Mouse (Mus musculus) lung, postnatal 0 days (tissue): ENCODE measurements around the gene Gpr161. TPM values are rescaled to one million over a fixed set of nuclear protein-coding genes. Genes with fewer than 3 reads are reported as not detected.
A peak's percentile ranks its signal among the peaks of the same experiment; 100 is the strongest.

Source experiments
- ATAC-seq: fragments of 200-750 bp; cut with Nextera tagmentation; 2 replicates; pipeline ENCODE4 v1.8.0; 2017; ENCODE audit warnings: moderate library complexity
- DNase-seq: peaks from one replicate; pipeline ENCODE4 v3.0.0-alpha.2; 2016; ENCODE audit warnings: low spot score
- H3K27ac ChIP-seq: fragments of 300-500 bp; sonication (generic); 2 replicates; pipeline ENCODE4 v1.5.1; 2014; ENCODE audit warnings: antibody characterized with exemption, mild to moderate bottlenecking, low read length, mixed read lengths
- H3K27me3 ChIP-seq: fragments of 300-500 bp; sonication (generic); replicated peaks from 2 replicates; pipeline ENCODE4 v1.6.1; 2014; ENCODE audit warnings: low read length, mixed read lengths; ENCODE audit not compliant: insufficient read depth
- H3K36me3 ChIP-seq: fragments of 300-500 bp; sonication (generic); 2 replicates; pipeline ENCODE4 v1.6.1; 2014; ENCODE audit warnings: low read length, mixed read lengths; ENCODE audit not compliant: insufficient read depth
- H3K4me1 ChIP-seq: fragments of 300-500 bp; sonication (generic); 2 replicates; pipeline ENCODE4 v1.6.1; 2014; ENCODE audit warnings: antibody characterized with exemption, low read depth, low read length, mixed read lengths; ENCODE audit not compliant: insufficient read depth
- H3K4me2 ChIP-seq: fragments of 300-500 bp; sonication (generic); replicated peaks from 2 replicates; pipeline ENCODE4 v1.6.1; 2014; ENCODE audit warnings: low read depth, mild to moderate bottlenecking, low read length, moderate library complexity, mixed read lengths
- H3K4me3 ChIP-seq: fragments of 300-500 bp; sonication (generic); 2 replicates; pipeline ENCODE4 v1.5.1; 2014; ENCODE audit warnings: low read depth, low read length
- H3K9ac ChIP-seq: fragments of 300-500 bp; sonication (generic); replicated peaks from 2 replicates; pipeline ENCODE4 v1.6.1; 2014; ENCODE audit warnings: low read depth, mild to moderate bottlenecking
- H3K9me3 ChIP-seq: fragments of 300-500 bp; sonication (generic); 2 replicates; pipeline ENCODE4 v1.6.1; 2016; ENCODE audit warnings: low read length, mixed read lengths
- CTCF ChIP-seq: IDR thresholded peaks from 2 replicates; pipeline ENCODE4 v1.5.1; 2016; ENCODE audit warnings: antibody characterized with exemption, mild to moderate bottlenecking
- EP300 ChIP-seq: IDR thresholded peaks from 2 replicates; pipeline ENCODE4 v1.6.1; 2016; ENCODE audit warnings: antibody characterized with exemption, mild to moderate bottlenecking, control low read depth
- whole genome bisulfite sequencing: fragments of 180-500 bp; shearing (Covaris S2); extraction: QIAGEN DNeasy Blood & Tissue Kit; methylation state at CpG from one replicate; pipeline ENCODE4 v1.1.7; 2014; 5-methylcytosine and 5-hydroxymethylcytosine counted together
- polyA plus RNA-seq: library from polyadenylated mRNA; unstranded; fragments of >200 nt; fragmentation: Nextera tagmentation; extraction: Ambion mirVana; gene quantifications from 2 replicates; pipeline ENCODE4 v1.2.1, GENCODE M21; 2015

Gpr161 gene
- polyA plus RNA-seq, 1 experiment from 2014 or later, result 0.56 TPM

- Histone ChIP-seq H3K27ac (no peak overlapping the region), H3K4me3 (no peak overlapping the region), H3K4me1 (no peaks in the 10 kb centered on the region; the same call in 1 of the 2 replicates), H3K4me2 (no peak overlapping the region), H3K36me3 (no peaks in the 10 kb centered on the region), H3K9ac (no peak overlapping the region), H3K9me3 (no peaks in the 10 kb centered on the region), H3K27me3 (no peaks in the 10 kb centered on the region)
- 54% methylated on average over 13 of the region's 13 CpGs for WGBS
- TF ChIP-seq CTCF, result no peak
- TF ChIP-seq EP300, result no peak
- DNase-seq (peak; percentile 71), ATAC-seq (peak; percentile 80)
Measured at GRCm38 (mm10) chr1:165302455-165303208, 7.0 kb downstream of the Gpr161 start.

- 63% methylated on average over 6 of the region's 6 CpGs for WGBS
Measured at GRCm38 (mm10) chr1:165303209-165303608, 7.6 kb downstream of the Gpr161 start.

GRCm38 (mm10) chr1:165304341-165304740, 8.8 kb downstream of the Gpr161 start:
- TF ChIP-seq CTCF (no peak), EP300 (no peak)

More at GRCm38 (mm10) chr1:165303209-165303608, 7.6 kb downstream of the Gpr161 start:
- Histone ChIP-seq H3K4me1 (no peaks in the 10 kb centered on the region; the same call in 1 of the 2 replicates), H3K27ac (no peak overlapping the region), H3K27me3 (no peaks in the 10 kb centered on the region), H3K9ac (no peak overlapping the region), H3K4me3 (no peak overlapping the region), H3K4me2 (no peak overlapping the region), H3K36me3 (no peaks in the 10 kb centered on the region), H3K9me3 (no peaks in the 10 kb centered on the region)
- no peak for ATAC-seq
- no peak for TF ChIP-seq CTCF
- no peak for TF ChIP-seq EP300
- no peak for DNase-seq

GRCm38 (mm10) chr1:165308180-165308579, 12.6 kb downstream of the Gpr161 start:
- Histone ChIP-seq H3K4me3 (no peak overlapping the region), H3K27me3 (no peaks in the 10 kb centered on the region), H3K27ac (no peak overlapping the region), H3K9me3 (no peaks in the 10 kb centered on the region), H3K9ac (no peak overlapping the region), H3K4me1 (no peaks in the 10 kb centered on the region; the same call in 1 of the 2 replicates), H3K4me2 (no peak overlapping the region), H3K36me3 (no peaks in the 10 kb centered on the region)
- TF ChIP-seq CTCF (no peak), EP300 (no peak)
- no peak for ATAC-seq
- DNase-seq, result no peak
- WGBS, result 83% methylated on average over 11 of the region's 11 CpGs

More at GRCm38 (mm10) chr1:165304341-165304740, 8.8 kb downstream of the Gpr161 start:
- WGBS, result 86% methylated on average over 7 of the region's 7 CpGs
- H3K4me2 ChIP-seq, result no peak overlapping the region
- DNase-seq (no peak), ATAC-seq (no peak)
- no peaks in the 10 kb centered on the region for H3K9me3 ChIP-seq
- no peak overlapping the region for H3K9ac ChIP-seq
- H3K27ac ChIP-seq, result no peak overlapping the region
- no peaks in the 10 kb centered on the region for H3K36me3 ChIP-seq
- no peak overlapping the region for H3K4me3 ChIP-seq
- no peaks in the 10 kb centered on the region for H3K27me3 ChIP-seq
- H3K4me1 ChIP-seq, result no peaks in the 10 kb centered on the region; the same call in 1 of the 2 replicates

GRCm38 (mm10) chr1:165316361-165316760, 20.8 kb downstream of the Gpr161 start:
- DNase-seq (no peak), ATAC-seq (0 out of 2 replicates have a peak, but pooled peaks have one; percentile 8)
- Histone ChIP-seq H3K9ac (no peak overlapping the region), H3K27ac (no peak overlapping the region), H3K9me3 (no peaks in the 10 kb centered on the region), H3K4me3 (no peak overlapping the region), H3K27me3 (no peaks in the 10 kb centered on the region), H3K36me3 (no peaks in the 10 kb centered on the region), H3K4me1 (no peaks in the 10 kb centered on the region), H3K4me2 (no peak overlapping the region)
- TF ChIP-seq CTCF (no peak), EP300 (no peak)
- 44% methylated on average over 11 of the region's 11 CpGs for WGBS

- H3K4me1 ChIP-seq, result no peaks in the 10 kb centered on the region
- H3K27me3 ChIP-seq, result no peaks in the 10 kb centered on the region
- H3K9me3 ChIP-seq, result no peaks in the 10 kb centered on the region
- no peak overlapping the region for H3K4me3 ChIP-seq
- H3K9ac ChIP-seq, result no peak overlapping the region
- DNase-seq (peak; percentile 89), ATAC-seq (peak; percentile 77)
- peak overlapping the region; percentile 6; the same call in 1 of the 2 replicates for H3K27ac ChIP-seq
- WGBS, result 38% methylated on average over 10 of the region's 10 CpGs
- no peaks in the 10 kb centered on the region for H3K36me3 ChIP-seq
- H3K4me2 ChIP-seq, result no peak overlapping the region
- TF ChIP-seq CTCF, result peak; percentile 98
- TF ChIP-seq EP300, result no peak
Measured at GRCm38 (mm10) chr1:165320141-165320934, 24.7 kb downstream of the Gpr161 start.
